Mouse (Mus musculus) skeletal muscle tissue, adult 2 months (tissue): ENCODE results near the gene Nectin1.

Source experiments
- DNase-seq: peaks from one replicate; pipeline ENCODE4 v3.0.0-alpha.2; 2012; ENCODE audit warnings: low read depth, low spot score

Nectin1 gene

DNA sequence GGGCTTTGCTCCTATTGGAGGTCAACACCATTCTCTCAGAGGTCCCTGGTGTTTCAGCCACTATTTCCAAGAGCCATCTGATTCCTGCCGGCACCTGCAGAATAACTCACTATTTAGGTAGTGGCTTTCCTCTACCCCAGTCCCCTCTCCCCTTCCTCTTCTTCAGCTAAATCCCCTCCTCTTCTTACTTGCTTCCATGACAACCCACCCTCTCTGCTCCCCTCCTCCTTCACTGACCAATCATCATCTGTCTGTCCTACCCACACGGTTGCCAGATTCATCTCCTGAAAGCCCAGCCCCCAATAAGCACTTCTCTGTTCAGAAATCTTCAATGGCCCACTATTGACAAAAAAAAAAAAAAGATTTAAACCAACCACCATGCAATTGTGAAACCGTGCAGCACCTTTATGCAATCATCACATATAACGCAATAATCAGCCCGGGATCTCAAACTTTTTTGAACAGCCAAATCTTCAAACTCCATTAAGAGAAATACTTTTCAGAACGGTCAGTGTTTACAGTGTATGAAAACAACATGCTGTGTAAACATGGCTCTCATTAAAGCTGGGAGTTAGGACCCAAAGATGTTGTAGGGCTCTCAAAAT lies 5.2 kb upstream of the Nectin1 start:
- no peak for DNase-seq

GRCm38 (mm10) chr9:43741277-43741676 lies 2.5 kb upstream of the Nectin1 start:
- no peak for DNase-seq

DNA sequence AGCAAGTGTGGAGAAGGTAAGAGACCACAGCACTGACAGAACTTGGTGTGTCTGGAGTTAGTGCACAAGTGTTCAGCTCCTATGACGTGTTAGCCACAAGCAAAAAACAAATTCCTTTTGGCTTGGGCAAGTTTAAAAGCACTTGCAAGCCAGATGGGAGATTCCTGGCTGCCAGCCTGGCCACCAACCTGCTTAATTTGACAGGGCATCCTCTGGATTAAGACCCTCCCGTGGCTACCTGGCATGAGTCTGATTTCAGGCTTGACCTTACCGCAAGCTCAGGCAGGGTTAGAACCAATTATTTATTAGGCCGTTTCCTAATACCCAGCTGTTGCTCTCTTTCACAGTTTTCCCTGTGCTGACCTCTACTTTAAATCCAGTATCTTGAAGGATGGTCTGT lies 1.7 kb upstream of the Nectin1 start:
- no peak for DNase-seq

- peak; percentile 74 for DNase-seq
Observed at GRCm38 (mm10) chr9:43742902-43743646, 710 bp upstream of the Nectin1 start.

DNA sequence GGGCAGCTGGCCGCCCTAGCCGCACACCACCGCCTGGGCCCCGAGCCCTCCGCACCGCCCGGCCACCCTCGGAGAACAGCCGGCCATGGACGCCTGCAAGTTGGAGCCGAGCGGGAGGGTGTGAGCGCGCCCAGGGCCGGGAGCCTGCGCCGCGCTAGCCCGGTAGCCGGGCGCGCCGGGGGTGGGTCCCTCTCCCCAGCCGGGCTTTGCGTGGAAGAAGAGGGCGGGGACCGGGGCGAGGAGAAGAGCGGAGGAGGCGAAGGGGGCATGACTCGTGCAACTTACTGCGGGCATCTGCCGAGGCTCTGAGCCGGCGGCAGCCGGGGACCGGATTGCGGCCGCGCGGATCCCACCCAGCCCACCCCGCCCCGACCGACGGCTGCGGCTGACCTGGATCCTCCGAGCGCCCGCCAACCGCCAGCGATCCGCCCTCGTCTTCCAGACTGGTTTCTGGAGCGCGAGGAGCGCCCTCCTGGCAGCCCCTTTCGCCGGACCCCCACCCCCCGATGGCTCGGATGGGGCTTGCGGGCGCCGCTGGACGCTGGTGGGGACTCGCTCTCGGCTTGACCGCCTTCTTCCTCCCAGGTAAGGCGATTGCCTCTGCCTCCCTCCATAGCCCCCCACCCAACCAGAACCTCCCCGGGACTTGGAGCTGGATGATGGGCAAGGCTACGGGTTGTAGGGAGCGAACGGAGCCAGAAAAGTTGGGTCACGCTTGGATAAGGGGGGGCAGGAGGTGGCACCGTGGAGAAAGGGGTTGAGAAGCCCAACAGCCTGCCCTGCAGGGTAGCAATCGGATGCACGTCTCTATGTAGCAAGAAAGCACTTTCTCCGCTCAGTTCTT lies 576 bp downstream of the Nectin1 start:
- no peak for DNase-seq

DNA sequence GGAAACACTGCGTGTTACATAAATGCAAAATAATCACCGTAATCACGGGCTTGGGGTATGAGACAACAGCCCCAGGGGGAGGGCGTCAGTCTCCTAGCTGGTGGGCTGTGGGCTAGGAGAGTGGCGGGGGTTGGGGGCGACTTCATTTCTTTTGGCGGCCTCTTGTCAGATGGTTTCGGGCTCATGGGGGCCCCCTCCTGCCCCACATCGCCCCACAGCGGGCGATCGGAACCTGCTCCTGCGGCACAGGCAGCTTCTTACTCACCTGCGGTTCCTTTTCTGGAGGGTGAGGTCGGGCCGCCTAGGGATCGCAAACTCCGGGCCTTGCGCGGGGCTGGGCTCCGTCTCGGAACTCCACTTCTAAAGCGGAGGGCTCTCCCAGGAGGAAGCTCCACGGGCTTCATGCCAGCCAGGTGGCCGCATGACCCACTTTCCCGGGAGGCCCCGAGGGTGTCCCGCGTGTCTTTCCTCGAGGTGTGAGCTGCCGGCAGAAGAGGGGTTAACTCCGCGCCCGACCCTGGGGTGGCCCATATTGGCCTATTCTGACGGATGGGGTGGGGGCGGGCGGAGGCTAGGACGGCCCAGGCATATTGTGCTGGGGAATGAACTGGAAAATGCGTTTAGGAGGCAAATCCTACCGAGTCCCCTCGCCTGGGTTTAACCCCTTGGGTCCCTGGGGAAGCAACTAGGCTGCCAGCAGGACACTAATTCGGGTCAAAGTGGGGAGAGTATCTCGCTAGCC lies 1.4 kb downstream of the Nectin1 start:
- DNase-seq = no peak

DNA sequence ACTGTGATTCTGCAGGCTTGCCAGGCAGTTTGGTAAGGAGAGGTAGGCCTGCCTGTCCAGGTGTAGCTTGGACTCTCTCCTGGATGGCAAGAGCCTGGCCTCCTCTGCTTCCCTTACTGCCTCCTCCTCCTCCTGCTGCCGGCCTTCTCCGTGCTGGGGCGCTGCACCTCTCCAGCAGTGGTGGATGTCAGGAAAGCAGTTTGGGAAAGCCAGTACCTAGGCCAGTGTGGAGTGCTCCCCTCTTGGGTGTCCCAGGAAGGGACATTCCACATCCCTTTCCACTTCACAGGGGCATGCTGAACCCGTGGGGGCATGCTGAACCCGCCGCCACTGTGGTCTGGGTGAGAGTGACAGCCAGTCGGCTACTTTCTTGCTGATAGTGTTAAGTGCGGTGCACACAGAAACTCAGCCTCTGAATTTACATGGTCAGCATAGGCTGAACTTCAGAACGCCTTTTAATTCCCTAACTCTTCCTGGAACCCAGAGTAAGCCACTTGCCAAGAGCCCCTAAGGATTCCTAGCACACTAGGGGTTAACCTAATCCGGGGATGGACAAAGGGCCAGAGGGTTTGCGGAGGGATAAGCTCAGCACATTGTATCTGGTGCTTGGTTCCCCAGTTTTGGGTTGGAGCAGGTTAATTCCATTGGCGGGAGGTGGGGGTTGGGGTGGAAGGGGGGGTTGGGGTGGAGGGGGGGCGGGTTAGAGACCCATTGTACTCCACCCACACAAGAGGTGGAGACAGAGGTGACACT lies 2.3 kb downstream of the Nectin1 start:
- DNase-seq = no peak

DNA sequence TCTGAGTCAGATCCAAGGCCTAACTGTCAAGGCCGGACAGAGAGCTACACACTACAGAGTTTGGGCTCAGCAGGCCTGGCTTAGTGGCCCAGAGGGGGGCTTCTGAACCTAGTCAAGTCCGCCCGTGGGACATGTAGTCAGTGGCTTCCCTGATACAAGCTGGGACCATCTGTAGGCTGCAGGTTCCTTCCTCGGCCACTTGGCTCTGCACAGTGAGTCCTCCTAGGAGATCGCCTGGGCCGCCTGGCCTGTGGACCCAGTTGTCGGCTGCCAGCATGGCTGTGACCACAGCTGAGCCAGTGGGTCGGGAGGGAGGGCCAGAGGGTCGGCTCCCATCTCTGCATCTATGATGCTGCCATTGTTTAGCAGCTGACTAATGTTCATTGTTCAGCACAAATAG lies 3.9 kb downstream of the Nectin1 start:
- no peak for DNase-seq

DNA sequence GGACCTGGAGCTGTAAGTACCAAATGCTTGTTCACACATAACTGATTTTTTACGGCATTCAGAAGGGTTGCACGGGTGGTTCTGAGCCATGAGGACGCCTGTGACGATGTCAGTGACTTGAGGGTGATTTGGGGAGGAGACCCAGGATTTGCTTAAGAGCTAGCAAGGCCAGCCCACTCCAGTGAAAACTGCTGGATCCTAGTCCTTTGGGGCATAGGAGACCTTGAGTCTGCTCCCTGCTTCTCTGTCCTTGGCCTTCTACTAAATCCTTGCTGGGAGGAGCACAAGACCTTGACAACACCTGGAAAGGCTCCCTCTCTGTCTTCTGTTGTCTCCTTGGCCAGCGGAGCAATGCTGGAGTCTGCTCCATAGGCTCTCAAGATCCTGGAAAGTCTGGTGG lies 4.7 kb downstream of the Nectin1 start:
- no peak for DNase-seq

DNA sequence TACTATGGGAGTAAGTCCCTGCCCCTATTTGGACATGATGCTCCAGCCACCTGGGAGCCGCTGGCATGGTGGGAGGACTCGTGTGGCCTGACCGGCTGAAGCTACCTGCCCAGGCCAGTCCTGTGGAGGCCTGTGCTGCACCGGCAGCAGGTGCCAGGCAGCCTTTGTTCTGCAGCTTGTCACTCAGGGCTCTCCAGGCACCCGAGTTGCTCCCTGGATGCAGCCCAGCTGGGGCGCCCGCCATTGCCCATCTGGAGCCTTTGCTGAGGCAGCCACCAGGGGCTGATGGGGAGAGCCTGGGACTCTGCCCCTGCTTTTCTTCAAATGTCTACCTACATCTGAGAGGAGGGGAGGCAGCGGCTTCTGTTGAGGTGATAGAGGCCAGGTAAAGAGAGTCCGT lies 6.3 kb downstream of the Nectin1 start:
- no peak for DNase-seq

GRCm38 (mm10) chr9:43751111-43751510 lies 7.3 kb downstream of the Nectin1 start:
- DNase-seq = no peak

DNA sequence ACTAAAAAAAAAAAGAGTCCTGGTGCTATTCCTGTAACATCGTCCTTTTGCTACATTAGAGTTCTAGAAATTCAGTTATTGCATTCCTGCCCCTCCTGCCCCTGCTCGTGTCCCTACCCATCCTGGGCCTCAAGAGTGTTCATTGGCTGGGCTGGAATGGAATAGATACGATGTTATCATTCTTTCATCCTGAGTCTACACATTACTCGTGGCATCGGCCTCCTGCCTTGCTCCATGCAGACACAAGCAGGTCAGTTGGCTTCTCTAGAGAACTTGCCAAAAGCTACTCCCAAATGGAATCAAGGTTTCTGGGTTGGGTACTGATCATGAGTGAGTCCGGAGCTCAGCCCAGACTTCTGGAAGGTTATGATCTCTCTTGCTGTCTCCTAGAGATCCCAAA lies 9.7 kb downstream of the Nectin1 start:
- no peak for DNase-seq

DNA sequence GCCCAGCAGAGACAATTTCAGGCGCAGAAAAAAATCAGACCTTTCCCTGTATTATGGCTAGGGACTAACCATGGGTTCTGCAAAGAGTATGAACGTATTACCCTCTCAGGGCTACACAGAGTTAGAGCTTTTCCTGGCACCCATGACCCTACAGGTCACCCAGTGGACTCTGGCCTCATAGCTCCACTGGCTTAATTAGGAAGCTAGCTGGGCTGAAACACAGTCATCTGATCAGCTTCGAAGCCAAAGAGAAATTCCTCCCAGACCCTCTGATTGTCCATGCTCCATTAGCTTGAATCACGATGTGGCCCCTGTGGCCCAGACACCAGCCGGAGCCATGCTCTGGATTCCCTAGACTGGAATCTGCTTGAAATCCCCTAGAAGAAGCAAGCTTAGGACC lies 10.3 kb downstream of the Nectin1 start:
- DNase-seq = no peak

- DNase-seq = no peak
Observed at GRCm38 (mm10) chr9:43754768-43755197, 11.0 kb downstream of the Nectin1 start.

GRCm38 (mm10) chr9:43755464-43755863 lies 11.7 kb downstream of the Nectin1 start:
- no peak for DNase-seq

- no peak for DNase-seq
Observed at GRCm38 (mm10) chr9:43755928-43756327, 12.1 kb downstream of the Nectin1 start.

- DNase-seq = no peak
Observed at GRCm38 (mm10) chr9:43757225-43757624, 13.4 kb downstream of the Nectin1 start.

- no peak for DNase-seq
Observed at GRCm38 (mm10) chr9:43757972-43758965, 14.5 kb downstream of the Nectin1 start.

GRCm38 (mm10) chr9:43760078-43760477 lies 16.3 kb downstream of the Nectin1 start:
- no peak for DNase-seq
